Mouse (Mus musculus): Measurements from ENCODE around the gene Pde4b. TPM values are rescaled to one million over a fixed set of nuclear protein-coding genes. Genes with fewer than 3 reads are reported as not detected.

Pde4b gene
- total RNA-seq, 1 experiment = 1.4 TPM

DNA sequence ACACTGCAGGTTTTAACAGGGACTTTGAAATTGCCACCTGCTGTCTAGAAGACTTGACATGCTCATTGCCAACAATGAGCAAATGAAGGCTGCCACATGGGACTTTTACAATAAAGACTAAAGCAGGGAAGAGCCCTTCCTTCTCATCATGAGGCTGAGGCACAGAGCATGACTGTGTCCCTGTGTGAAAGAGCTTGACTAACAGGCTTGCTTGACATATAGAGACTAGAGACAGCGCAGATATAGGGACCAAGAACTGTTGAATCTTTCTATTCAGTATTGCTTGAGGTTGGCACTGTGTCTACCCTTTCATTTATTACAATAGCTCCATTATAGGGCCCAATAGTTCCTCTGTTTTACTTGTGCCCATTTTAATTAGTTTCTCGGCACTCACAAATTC, 325.8 kb downstream of the Pde4b start:
- Histone ChIP-seq H3K4me3 (ENCODE audit: insufficient read depth in 1 of 2, low read depth in 1 of 2, low read length in 2 of 2, poor library complexity in 1 of 2, severe bottlenecking in 1 of 2) (no peak overlapping the region), H3K9me3 (ENCODE audit: control insufficient read depth, insufficient read depth, low read depth, low read length) (no peaks in the 10 kb centered on the region), H3K36me3 (ENCODE audit: control insufficient read depth, insufficient read depth, low read length, poor library complexity, severe bottlenecking) (no peaks in the 10 kb centered on the region), H3K27ac (ENCODE audit: insufficient read depth, low read depth, low read length, poor library complexity, severe bottlenecking) (no peak overlapping the region), H3K4me1 (ENCODE audit: control insufficient read depth in 2 of 2, insufficient read depth in 2 of 2, low read length in 2 of 2, poor library complexity in 1 of 2) (no peaks in the 10 kb centered on the region), H3K9ac (ENCODE audit: insufficient read depth, low read depth, low read length, poor library complexity, severe bottlenecking) (no peak overlapping the region)
- in situ Hi-C loops (cut with MboI; ENCODE audit: low sequenced_read_pairs in 2 of 2, unreplicated experiment in 2 of 2) = no loop called here
- TF ChIP-seq CHD2 (IDR thresholded peaks at IDR 0.05; ENCODE audit: low read depth, low read length) = no peak
- DNase-seq (ENCODE audit: low read depth, low spot score) = no peak

DNA sequence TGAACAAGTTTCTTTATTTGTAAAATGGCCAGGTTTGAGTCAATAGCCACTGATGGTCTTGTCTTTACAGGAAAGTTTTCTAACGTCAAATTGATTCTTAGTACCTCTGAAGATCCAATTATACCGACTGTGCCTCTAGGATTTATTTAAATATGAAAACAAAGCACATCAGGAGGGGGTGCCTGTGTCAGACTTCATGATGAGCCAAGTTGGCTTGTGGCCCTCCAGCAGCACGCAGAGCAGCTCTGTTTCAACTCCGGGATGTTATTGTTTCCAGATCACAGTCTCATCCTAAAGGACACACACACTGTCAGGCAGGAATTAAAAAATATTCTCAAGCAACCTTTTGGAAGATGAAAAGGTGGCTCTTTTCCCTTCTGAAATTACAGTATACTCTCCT, 326.5 kb downstream of the Pde4b start:
- H3K9ac ChIP-seq (ENCODE audit: insufficient read depth, low read depth, low read length, poor library complexity, severe bottlenecking) = no peak overlapping the region
- in situ Hi-C loops (cut with MboI; ENCODE audit: low sequenced_read_pairs in 2 of 2, unreplicated experiment in 2 of 2) = no loop called here
- H3K9me3 ChIP-seq (ENCODE audit: control insufficient read depth, insufficient read depth, low read depth, low read length) = no peaks in the 10 kb centered on the region
- no peak overlapping the region for H3K27ac ChIP-seq (ENCODE audit: insufficient read depth, low read depth, low read length, poor library complexity, severe bottlenecking)
- no peaks in the 10 kb centered on the region for H3K4me1 ChIP-seq (ENCODE audit: control insufficient read depth in 2 of 2, insufficient read depth in 2 of 2, low read length in 2 of 2, poor library complexity in 1 of 2)
- H3K36me3 ChIP-seq (ENCODE audit: control insufficient read depth, insufficient read depth, low read length, poor library complexity, severe bottlenecking) = no peaks in the 10 kb centered on the region
- TF ChIP-seq MAFK (IDR thresholded peaks at IDR 0.05; ENCODE audit: insufficient read depth, low read depth, low read length) = no peak
- TF ChIP-seq CHD2 (IDR thresholded peaks at IDR 0.05; ENCODE audit: low read depth, low read length) = no peak
- no peak for TF ChIP-seq ZNF384 (IDR thresholded peaks at IDR 0.05; ENCODE audit: low read depth, low read length)
- TF ChIP-seq ZC3H11A (IDR thresholded peaks at IDR 0.05; ENCODE audit: borderline replicate concordance, low read depth, low read length) = no peak
- DNase-seq (ENCODE audit: low read depth, low spot score) = no peak
- no peak overlapping the region for H3K4me3 ChIP-seq (ENCODE audit: insufficient read depth in 1 of 2, low read depth in 1 of 2, low read length in 2 of 2, poor library complexity in 1 of 2, severe bottlenecking in 1 of 2)

DNA sequence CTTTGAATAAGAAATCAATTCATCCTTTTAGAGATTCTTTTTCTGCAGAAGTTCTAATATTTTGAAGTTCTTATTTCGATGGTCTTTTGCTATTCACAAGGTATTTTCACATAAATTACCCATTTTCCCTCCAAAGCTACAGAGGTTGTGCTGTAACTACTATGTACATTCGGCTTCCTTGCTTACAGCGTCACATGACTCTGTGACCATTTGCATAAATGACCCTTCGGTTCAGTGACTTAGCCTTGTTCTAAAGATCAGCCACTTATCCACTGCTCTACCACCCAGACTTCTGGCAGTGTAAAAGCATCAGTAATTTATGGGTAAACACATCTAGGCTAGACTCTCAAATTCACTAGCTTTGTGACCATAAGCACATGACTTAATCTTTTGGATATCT, 327.3 kb downstream of the Pde4b start:
- in situ Hi-C loops (cut with MboI; ENCODE audit: low sequenced_read_pairs in 2 of 2, unreplicated experiment in 2 of 2) = no loop called here
- H3K4me1 ChIP-seq (ENCODE audit: control insufficient read depth in 2 of 2, insufficient read depth in 2 of 2, low read length in 2 of 2, poor library complexity in 1 of 2) = no peaks in the 10 kb centered on the region

DNA sequence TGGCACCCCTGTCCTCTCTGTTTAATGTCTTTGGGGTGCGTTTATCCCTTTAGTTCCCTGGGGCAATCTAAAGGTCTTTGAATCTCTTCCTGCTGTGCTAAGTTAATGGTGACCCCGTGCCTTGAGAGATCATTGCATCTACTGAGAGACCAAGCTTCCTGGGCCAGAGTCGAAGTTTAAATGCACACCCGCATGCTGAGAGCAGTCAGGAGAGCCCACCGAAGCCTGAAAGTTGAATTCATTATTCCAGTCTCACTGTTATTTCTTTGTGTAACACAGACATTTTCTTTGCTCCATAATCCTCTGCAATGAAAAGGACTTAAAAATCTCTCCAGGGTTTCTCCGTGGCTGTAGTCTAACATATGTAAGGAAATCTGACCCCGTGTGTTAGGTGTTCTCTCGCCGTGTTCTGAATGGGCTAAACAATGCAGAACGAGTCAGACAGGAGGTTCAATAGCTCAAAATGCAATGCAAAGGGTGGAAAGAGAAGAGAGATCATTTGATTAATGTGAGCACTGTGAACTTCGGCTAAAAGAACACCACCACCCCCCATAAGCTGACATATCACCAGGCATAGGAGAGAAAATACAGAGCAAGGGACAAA, 333.6 kb downstream of the Pde4b start:
- no peak for DNase-seq (ENCODE audit: low read depth, low spot score)
- no peak overlapping the region for H3K4me3 ChIP-seq (ENCODE audit: insufficient read depth in 1 of 2, low read depth in 1 of 2, low read length in 2 of 2, poor library complexity in 1 of 2, severe bottlenecking in 1 of 2)

More for the DNA sequence above, 327.3 kb downstream of the Pde4b start:
- no peak for TF ChIP-seq MAFK (IDR thresholded peaks at IDR 0.05; ENCODE audit: insufficient read depth, low read depth, low read length)
- no peak for TF ChIP-seq ZC3H11A (IDR thresholded peaks at IDR 0.05; ENCODE audit: borderline replicate concordance, low read depth, low read length)
- Histone ChIP-seq H3K36me3 (ENCODE audit: control insufficient read depth, insufficient read depth, low read length, poor library complexity, severe bottlenecking) (no peaks in the 10 kb centered on the region), H3K4me3 (ENCODE audit: insufficient read depth in 1 of 2, low read depth in 1 of 2, low read length in 2 of 2, poor library complexity in 1 of 2, severe bottlenecking in 1 of 2) (no peak overlapping the region), H3K27ac (ENCODE audit: insufficient read depth, low read depth, low read length, poor library complexity, severe bottlenecking) (no peak overlapping the region), H3K9me3 (ENCODE audit: control insufficient read depth, insufficient read depth, low read depth, low read length) (no peaks in the 10 kb centered on the region), H3K9ac (ENCODE audit: insufficient read depth, low read depth, low read length, poor library complexity, severe bottlenecking) (no peak overlapping the region)
- DNase-seq (ENCODE audit: low read depth, low spot score) = no peak

DNA sequence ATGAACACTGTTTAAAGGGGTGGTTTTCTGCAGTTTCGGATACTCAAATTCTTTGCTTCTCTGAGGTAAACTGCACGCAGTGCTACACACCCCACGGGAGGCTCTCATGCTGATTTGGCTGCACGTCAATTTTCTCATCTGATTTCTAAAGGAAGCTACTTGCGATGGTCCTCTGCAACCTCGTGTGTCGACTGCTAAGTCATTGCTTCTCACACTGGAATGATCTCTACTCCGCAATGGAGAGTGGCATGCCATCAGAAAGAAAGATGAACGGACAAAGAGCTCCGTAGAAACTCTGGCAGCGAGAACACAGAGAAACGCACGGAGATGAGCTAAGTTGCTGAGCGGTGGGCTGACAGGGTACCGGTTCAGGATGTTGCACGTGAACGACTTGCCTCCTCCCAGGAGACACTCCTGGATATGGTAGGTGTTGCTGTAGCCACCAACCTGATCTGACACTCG, 334.1 kb downstream of the Pde4b start:
- no peak overlapping the region for H3K4me3 ChIP-seq (ENCODE audit: insufficient read depth in 1 of 2, low read depth in 1 of 2, low read length in 2 of 2, poor library complexity in 1 of 2, severe bottlenecking in 1 of 2)
- TF ChIP-seq ZC3H11A (IDR thresholded peaks at IDR 0.05; ENCODE audit: borderline replicate concordance, low read depth, low read length) = no peak
- TF ChIP-seq MAFK (IDR thresholded peaks at IDR 0.05; ENCODE audit: insufficient read depth, low read depth, low read length) = no peak
- TF ChIP-seq CHD2 (IDR thresholded peaks at IDR 0.05; ENCODE audit: low read depth, low read length) = no peak
- TF ChIP-seq HCFC1 (IDR thresholded peaks at IDR 0.05; ENCODE audit: borderline replicate concordance, insufficient read depth, low read length) = no peak
- TF ChIP-seq ZNF384 (IDR thresholded peaks at IDR 0.05; ENCODE audit: low read depth, low read length) = no peak
- no peaks in the 10 kb centered on the region for H3K9me3 ChIP-seq (ENCODE audit: control insufficient read depth, insufficient read depth, low read depth, low read length)
- H3K27ac ChIP-seq (ENCODE audit: insufficient read depth, low read depth, low read length, poor library complexity, severe bottlenecking) = no peak overlapping the region
- in situ Hi-C loops (cut with MboI; ENCODE audit: low sequenced_read_pairs in 2 of 2, unreplicated experiment in 2 of 2) = no loop called here
- no peak for DNase-seq (ENCODE audit: low read depth, low spot score)
- no peak overlapping the region for H3K9ac ChIP-seq (ENCODE audit: insufficient read depth, low read depth, low read length, poor library complexity, severe bottlenecking)
- H3K4me1 ChIP-seq (ENCODE audit: control insufficient read depth in 2 of 2, insufficient read depth in 2 of 2, low read length in 2 of 2, poor library complexity in 1 of 2) = no peaks in the 10 kb centered on the region
- H3K36me3 ChIP-seq (ENCODE audit: control insufficient read depth, insufficient read depth, low read length, poor library complexity, severe bottlenecking) = no peaks in the 10 kb centered on the region

More for the DNA sequence above, 333.6 kb downstream of the Pde4b start:
- no peaks in the 10 kb centered on the region for H3K36me3 ChIP-seq (ENCODE audit: control insufficient read depth, insufficient read depth, low read length, poor library complexity, severe bottlenecking)
- in situ Hi-C loops (cut with MboI; ENCODE audit: low sequenced_read_pairs in 2 of 2, unreplicated experiment in 2 of 2) = no loop called here
- no peak overlapping the region for H3K27ac ChIP-seq (ENCODE audit: insufficient read depth, low read depth, low read length, poor library complexity, severe bottlenecking)
- H3K9me3 ChIP-seq (ENCODE audit: control insufficient read depth, insufficient read depth, low read depth, low read length) = no peaks in the 10 kb centered on the region
- TF ChIP-seq ZNF384 (IDR thresholded peaks at IDR 0.05; ENCODE audit: low read depth, low read length) (no peak), ZC3H11A (IDR thresholded peaks at IDR 0.05; ENCODE audit: borderline replicate concordance, low read depth, low read length) (no peak), CHD2 (IDR thresholded peaks at IDR 0.05; ENCODE audit: low read depth, low read length) (no peak), MAFK (IDR thresholded peaks at IDR 0.05; ENCODE audit: insufficient read depth, low read depth, low read length) (no peak), HCFC1 (IDR thresholded peaks at IDR 0.05; ENCODE audit: borderline replicate concordance, insufficient read depth, low read length) (no peak)
- H3K4me1 ChIP-seq (ENCODE audit: control insufficient read depth in 2 of 2, insufficient read depth in 2 of 2, low read length in 2 of 2, poor library complexity in 1 of 2) = no peaks in the 10 kb centered on the region
- no peak overlapping the region for H3K9ac ChIP-seq (ENCODE audit: insufficient read depth, low read depth, low read length, poor library complexity, severe bottlenecking)
